Mouse (Mus musculus): Measurements from ENCODE around the gene Tpt1. TPM values are rescaled to one million over a fixed set of nuclear protein-coding genes. Genes with fewer than 3 reads are reported as not detected.

The Tpt1 gene
- polyA plus RNA-seq, 1 experiment, result 2,302 TPM

GRCm38 (mm10) chr14:75878980-75879379 lies 34.1 kb downstream of the Tpt1 start:
- H3K4me1 ChIP-seq (replicated peaks; ENCODE audit: control insufficient read depth, insufficient read depth, low read length), result no peaks in the 10 kb centered on the region
- no peak overlapping the region for H3K27ac ChIP-seq (ENCODE audit: control insufficient read depth, insufficient read depth, low read length)
- no peak for DNase-seq
- H3K4me3 ChIP-seq (ENCODE audit: control insufficient read depth, insufficient read depth, low read length), result no peak overlapping the region
- no peaks in the 10 kb centered on the region for H3K27me3 ChIP-seq (ENCODE audit: control insufficient read depth, insufficient read depth, low read length)
- WGBS, result 56% methylated on average over 8 of the region's 8 CpGs
- no peaks in the 10 kb centered on the region for H3K36me3 ChIP-seq (ENCODE audit: control insufficient read depth, insufficient read depth, low read length)
- TF ChIP-seq POLR2A (IDR thresholded peaks at IDR 0.05; ENCODE audit: control insufficient read depth, extremely low read depth, insufficient read depth, low read length, poor library complexity) (no peak), CTCF (IDR thresholded peaks at IDR 0.05; ENCODE audit: borderline replicate concordance, control insufficient read depth, extremely low read depth, insufficient read depth, low read length, poor library complexity) (no peak)

GRCm38 (mm10) chr14:75881856-75882255 lies 37.0 kb downstream of the Tpt1 start:
- no peaks in the 10 kb centered on the region for H3K4me1 ChIP-seq (replicated peaks; ENCODE audit: control insufficient read depth, insufficient read depth, low read length)
- H3K27me3 ChIP-seq (ENCODE audit: control insufficient read depth, insufficient read depth, low read length), result no peaks in the 10 kb centered on the region
- no peaks in the 10 kb centered on the region for H3K36me3 ChIP-seq (ENCODE audit: control insufficient read depth, insufficient read depth, low read length)
- TF ChIP-seq POLR2A (IDR thresholded peaks at IDR 0.05; ENCODE audit: control insufficient read depth, extremely low read depth, insufficient read depth, low read length, poor library complexity), result no peak
- TF ChIP-seq CTCF (IDR thresholded peaks at IDR 0.05; ENCODE audit: borderline replicate concordance, control insufficient read depth, extremely low read depth, insufficient read depth, low read length, poor library complexity), result no peak
- no peak overlapping the region for H3K27ac ChIP-seq (ENCODE audit: control insufficient read depth, insufficient read depth, low read length)
- WGBS, result 77% methylated on average over 4 of the region's 4 CpGs
- no peak for DNase-seq
- no peak overlapping the region for H3K4me3 ChIP-seq (ENCODE audit: control insufficient read depth, insufficient read depth, low read length)

GRCm38 (mm10) chr14:75883330-75883729 lies 38.4 kb downstream of the Tpt1 start:
- H3K4me3 ChIP-seq (ENCODE audit: control insufficient read depth, insufficient read depth, low read length), result no peak overlapping the region
- TF ChIP-seq CTCF (IDR thresholded peaks at IDR 0.05; ENCODE audit: borderline replicate concordance, control insufficient read depth, extremely low read depth, insufficient read depth, low read length, poor library complexity), result no peak
- no peak for TF ChIP-seq POLR2A (IDR thresholded peaks at IDR 0.05; ENCODE audit: control insufficient read depth, extremely low read depth, insufficient read depth, low read length, poor library complexity)
- H3K36me3 ChIP-seq (ENCODE audit: control insufficient read depth, insufficient read depth, low read length), result no peaks in the 10 kb centered on the region
- 88% methylated on average over 5 of the region's 5 CpGs for WGBS
- DNase-seq, result no peak
- H3K27ac ChIP-seq (ENCODE audit: control insufficient read depth, insufficient read depth, low read length), result no peak overlapping the region
- no peaks in the 10 kb centered on the region for H3K27me3 ChIP-seq (ENCODE audit: control insufficient read depth, insufficient read depth, low read length)
- H3K4me1 ChIP-seq (replicated peaks; ENCODE audit: control insufficient read depth, insufficient read depth, low read length), result no peaks in the 10 kb centered on the region

- WGBS, result 93% methylated on average over 5 of the region's 5 CpGs
- Histone ChIP-seq H3K4me1 (replicated peaks; ENCODE audit: control insufficient read depth, insufficient read depth, low read length) (no peaks in the 10 kb centered on the region), H3K27me3 (ENCODE audit: control insufficient read depth, insufficient read depth, low read length) (no peaks in the 10 kb centered on the region), H3K27ac (ENCODE audit: control insufficient read depth, insufficient read depth, low read length) (no peak overlapping the region), H3K4me3 (ENCODE audit: control insufficient read depth, insufficient read depth, low read length) (no peak overlapping the region), H3K36me3 (ENCODE audit: control insufficient read depth, insufficient read depth, low read length) (no peaks in the 10 kb centered on the region)
- no peak for TF ChIP-seq POLR2A (IDR thresholded peaks at IDR 0.05; ENCODE audit: control insufficient read depth, extremely low read depth, insufficient read depth, low read length, poor library complexity)
- no peak for TF ChIP-seq CTCF (IDR thresholded peaks at IDR 0.05; ENCODE audit: borderline replicate concordance, control insufficient read depth, extremely low read depth, insufficient read depth, low read length, poor library complexity)
- no peak for DNase-seq
Observed at GRCm38 (mm10) chr14:75883873-75884272, 39.0 kb downstream of the Tpt1 start.

GRCm38 (mm10) chr14:75892118-75892517 lies 47.2 kb downstream of the Tpt1 start:
- TF ChIP-seq CTCF (IDR thresholded peaks at IDR 0.05; ENCODE audit: borderline replicate concordance, control insufficient read depth, extremely low read depth, insufficient read depth, low read length, poor library complexity), result no peak
- TF ChIP-seq POLR2A (IDR thresholded peaks at IDR 0.05; ENCODE audit: control insufficient read depth, extremely low read depth, insufficient read depth, low read length, poor library complexity), result no peak
- DNase-seq, result no peak
- no peak overlapping the region for H3K4me3 ChIP-seq (ENCODE audit: control insufficient read depth, insufficient read depth, low read length)

More at GRCm38 (mm10) chr14:75892118-75892517, 47.2 kb downstream of the Tpt1 start:
- WGBS, result 92% methylated on average over 9 of the region's 9 CpGs
- Histone ChIP-seq H3K27ac (ENCODE audit: control insufficient read depth, insufficient read depth, low read length) (no peak overlapping the region; the same call in 1 of the 2 replicates), H3K36me3 (ENCODE audit: control insufficient read depth, insufficient read depth, low read length) (peaks cover 7% of the 10 kb centered on the region; the same call in 1 of the 2 replicates), H3K4me1 (replicated peaks; ENCODE audit: control insufficient read depth, insufficient read depth, low read length) (no peaks in the 10 kb centered on the region), H3K27me3 (ENCODE audit: control insufficient read depth, insufficient read depth, low read length) (no peaks in the 10 kb centered on the region)

Other genes starting within 250 kb of the Tpt1 start
- gene Erich6b, start 202.8 kb upstream of the Tpt1 start, polyA plus RNA-seq (2012; rRNA removed), result not detected in 2 replicates
- 16.1 and 16.2 TPM in 2 replicates for gene Cog3, start 90.6 kb upstream of the Tpt1 start, polyA plus RNA-seq (2012; rRNA removed)
- 10.9 and 15.7 TPM in 2 replicates for gene Slc25a30, start 58.1 kb upstream of the Tpt1 start, polyA plus RNA-seq (2012; rRNA removed)
- gene Kctd4, start 109.9 kb downstream of the Tpt1 start, polyA plus RNA-seq (2012; rRNA removed), result 0.23 and 0.40 TPM in 2 replicates
- 4.7 and 5.1 TPM in 2 replicates for gene Gtf2f2, start 165.8 kb downstream of the Tpt1 start, polyA plus RNA-seq (2012; rRNA removed)

Measured in thymus, adult 2 months (tissue).